Mouse (Mus musculus): ENCODE measurements around the gene 1700029H14Rik. TPM values are rescaled to one million over a fixed set of nuclear protein-coding genes. Genes with fewer than 3 reads are reported as not detected.

Gene 1700029H14Rik
- under 1 TPM in 1 of 2 experiments, not detected in 1; 0.30 TPM for polyA plus RNA-seq (2017; shearing (Covaris generic))

DNA sequence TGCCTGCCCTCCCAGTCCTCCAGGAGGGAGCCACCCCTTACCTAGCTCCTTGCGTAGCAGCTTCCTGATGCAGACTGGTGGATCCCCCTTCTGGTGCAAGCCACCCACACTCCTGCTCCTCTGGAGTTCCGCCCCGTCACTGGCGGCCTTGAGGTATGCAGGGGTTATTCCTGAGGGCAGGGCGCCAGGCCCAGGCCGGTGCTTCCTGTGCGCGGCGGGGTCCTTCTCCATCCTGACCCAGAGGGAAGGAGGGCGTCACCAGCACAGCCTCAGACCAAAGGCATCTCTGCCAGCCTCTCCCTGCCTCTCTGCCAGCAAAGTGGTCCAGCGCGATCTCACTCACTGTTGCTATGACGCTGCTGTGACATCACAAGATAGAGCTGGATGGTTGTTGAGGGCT, at the start of gene 1700029H14Rik:
Gene 1700029H14Rik (minus strand): TSS at position 344 of the 400 bp plus-strand sequence.
- ATAC-seq = no peak

DNA sequence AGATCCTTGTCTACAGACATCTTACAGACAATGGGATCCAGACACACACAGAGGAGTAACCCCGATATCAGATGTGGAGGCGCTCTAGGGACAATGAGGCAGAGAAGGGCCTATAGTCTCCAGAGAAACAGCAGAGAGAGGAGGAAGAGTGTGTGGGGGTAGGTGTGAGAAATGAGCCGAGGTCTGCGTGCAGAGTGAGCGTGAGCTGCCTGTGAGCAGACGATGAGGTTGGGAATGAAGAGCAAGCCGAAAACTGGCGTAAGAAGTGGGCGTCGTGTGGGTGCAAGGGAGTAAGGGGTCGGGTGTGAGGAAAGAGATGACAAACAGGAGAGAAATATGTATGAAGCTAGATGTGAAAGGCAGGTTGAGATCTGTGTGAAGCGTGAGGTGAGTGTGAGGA, 49.4 kb upstream of the 1700029H14Rik start:
- no peak for ATAC-seq

DNA sequence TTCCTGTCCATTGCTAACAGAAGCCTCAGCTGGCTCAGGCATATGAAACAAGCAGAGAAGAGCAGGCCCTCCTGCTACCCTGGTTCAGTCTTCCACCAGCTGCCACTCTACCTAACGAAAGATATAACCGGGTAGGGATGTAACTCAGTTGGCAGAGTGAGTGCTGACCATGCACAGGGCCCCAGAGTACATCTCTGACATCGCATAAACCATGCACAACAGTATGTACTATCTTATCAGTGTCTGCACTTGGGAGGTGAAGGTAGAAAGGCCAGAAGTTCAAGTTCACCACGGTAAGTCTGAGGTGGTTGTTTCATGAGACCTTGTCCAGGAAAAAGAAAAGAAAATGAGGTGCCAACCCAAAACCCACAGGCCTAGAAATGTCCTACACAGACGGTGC, 47.7 kb upstream of the 1700029H14Rik start:
- no peak for ATAC-seq

DNA sequence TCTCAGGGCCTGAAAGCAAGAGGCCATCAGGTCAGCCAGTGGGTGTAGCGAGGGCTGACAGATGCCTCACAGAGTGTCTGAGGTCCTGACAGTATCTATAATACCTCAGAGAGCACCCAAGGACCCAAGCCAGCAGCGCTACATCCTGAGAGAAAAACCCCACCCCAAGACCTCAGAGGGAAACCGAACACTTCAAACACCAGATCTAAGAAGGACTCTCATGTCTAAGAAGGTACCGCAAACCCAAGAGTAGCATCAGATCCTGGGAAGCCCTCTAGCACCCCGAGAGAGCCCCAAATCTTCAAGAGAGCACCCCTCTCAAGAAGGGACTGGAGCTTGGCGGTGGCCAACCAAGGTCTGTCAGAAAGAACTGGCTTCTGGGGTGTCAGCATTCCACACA, 46.7 kb upstream of the 1700029H14Rik start:
- no peak for ATAC-seq

DNA sequence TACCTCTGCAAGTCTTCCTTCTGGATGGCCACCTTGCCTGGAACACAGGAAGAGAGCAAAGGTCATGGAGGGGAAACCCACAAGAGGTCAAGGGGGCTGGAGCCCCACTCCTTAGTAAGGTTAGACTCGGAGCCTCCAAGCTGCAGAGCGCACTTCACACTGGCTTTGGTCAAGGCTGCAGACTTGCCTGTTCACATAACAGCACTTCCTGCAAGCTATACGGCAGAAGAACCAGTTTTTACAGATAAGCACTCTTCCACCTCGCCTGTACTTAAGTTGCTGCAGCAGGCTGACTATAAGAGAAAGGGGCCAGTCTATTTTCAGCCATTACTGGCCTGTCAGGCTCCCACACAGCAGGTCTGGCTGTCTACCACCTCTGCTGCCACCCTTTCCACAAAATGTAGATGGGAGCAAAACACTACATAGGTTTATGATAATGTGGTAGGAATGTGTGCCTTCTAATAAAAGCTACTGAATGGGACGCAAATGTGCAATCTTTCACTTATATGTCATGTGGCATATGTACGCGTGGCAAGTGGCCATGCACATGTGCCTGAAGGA, 43.7 kb upstream of the 1700029H14Rik start:
- no peak for ATAC-seq

DNA sequence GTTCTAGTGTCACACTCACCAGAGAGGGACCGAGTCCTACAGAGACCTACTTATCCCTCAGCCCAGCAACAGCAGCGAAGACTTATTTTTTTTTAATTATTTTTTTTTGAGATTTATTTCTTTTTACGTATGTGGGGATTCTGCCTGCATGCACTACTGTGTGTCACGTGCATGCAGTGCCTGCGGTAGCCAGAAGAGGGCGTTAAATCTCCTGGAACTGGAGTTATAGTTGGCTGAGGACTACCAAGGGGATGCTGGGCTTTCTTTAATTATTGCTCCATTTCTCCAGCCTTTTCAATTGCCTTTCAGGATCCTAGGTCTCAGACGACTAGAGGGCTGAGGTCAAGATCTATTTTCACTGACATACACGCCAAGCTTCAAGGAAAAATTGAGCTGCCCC, 40.4 kb upstream of the 1700029H14Rik start:
- ATAC-seq = no peak

DNA sequence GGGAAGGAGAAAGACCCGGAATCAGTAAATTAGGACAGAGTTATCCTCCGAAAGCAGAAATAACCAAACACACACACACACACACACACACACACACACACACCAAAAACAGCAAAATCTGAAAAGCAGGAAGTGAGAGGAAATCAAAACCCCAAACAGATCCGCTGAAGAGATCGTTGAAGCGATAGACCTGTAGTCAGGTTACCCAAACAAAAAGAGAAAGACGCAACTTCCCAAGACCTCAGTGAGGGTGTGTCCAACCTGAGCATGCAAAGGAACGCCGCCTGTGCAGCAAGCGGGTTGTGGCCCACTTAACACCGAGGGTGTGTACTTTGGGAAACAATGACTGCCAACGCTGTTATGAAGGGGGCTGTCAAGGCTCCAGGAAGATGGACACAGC, 38.9 kb upstream of the 1700029H14Rik start:
- peak; percentile 80 for ATAC-seq

DNA sequence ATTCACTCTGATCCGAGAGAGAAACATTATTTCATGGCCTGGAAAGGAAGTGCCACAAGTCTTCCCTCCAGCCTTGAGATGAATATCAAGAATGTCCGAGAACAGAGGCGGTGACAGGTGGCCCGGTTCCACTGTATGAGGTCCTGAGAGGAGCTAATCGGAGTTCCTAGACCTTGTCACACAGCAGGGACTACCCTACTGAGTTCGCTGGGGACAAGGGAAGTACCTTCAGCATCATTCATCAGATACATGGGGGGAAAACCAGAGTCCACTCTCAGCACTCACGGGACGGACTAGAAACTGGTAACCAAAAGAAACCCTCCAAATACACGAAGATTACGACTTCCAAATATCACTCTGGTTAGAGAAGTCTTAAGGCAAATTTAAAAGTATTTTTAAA, 38.5 kb upstream of the 1700029H14Rik start:
- peak; percentile 22 for ATAC-seq

GRCm38 (mm10) chr8:13600204-13600603, 37.9 kb upstream of the 1700029H14Rik start:
- ATAC-seq = peak; percentile 56

DNA sequence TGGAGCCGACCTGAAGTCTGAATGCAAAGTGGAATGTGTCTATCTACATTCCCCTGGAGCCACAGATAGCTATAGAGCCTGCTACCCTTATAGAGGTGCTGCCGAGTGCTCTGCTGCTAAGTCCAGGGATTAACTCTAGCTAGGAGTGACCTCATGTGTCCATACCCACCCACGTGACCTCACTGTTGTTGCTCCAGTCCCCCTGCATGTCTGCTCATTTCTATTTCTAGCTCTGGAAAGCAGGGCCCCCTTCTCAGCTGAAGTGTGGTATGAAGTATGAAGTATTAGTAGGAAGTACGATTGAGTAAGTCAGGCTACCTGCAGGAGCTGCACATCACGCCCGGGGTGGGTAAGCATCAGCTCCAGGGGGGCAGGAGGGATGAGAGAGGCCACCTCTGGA, 35.5 kb upstream of the 1700029H14Rik start:
- no peak for ATAC-seq

DNA sequence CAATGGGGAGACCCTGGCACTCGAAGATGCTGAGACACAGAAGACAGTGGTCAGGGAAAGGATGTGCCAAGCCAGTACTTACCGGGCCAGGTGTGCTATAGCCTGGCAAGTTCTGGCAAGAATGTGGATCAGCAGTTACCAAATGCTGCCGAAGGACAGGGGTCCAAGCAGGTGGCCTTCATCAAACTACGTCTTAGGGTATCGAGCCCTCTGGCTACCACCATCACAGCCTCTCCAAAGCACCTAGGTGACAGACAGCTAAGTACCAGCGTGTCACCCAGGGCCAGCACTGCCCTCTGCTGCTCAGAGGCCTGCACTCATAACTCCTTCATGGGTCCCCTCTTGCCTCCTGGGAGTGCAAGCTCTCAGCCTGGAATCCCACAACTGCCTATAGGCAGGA, 33.6 kb upstream of the 1700029H14Rik start:
- ATAC-seq = no peak

GRCm38 (mm10) chr8:13594884-13595323, 32.6 kb upstream of the 1700029H14Rik start:
- ATAC-seq = peak; percentile 85

DNA sequence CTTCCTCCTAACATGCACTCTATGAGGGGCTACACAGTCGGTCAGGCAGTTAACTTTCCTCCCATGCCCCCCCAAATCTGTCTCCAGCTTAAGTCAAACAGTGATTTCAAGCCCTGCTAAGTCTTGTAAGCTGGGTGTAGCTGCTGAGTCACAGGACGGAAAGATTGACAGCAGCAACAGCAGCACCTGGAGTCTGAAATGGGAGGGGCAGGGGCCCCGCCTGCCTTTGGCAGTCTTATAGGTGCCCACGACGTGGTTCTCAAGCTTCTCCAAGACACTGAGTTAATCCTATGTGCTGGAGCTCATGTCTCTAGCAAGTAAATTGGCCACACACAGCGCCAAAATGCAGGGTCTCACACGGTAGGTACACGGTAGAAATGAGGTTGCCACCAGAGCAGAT, 31.1 kb upstream of the 1700029H14Rik start:
- ATAC-seq = no peak

DNA sequence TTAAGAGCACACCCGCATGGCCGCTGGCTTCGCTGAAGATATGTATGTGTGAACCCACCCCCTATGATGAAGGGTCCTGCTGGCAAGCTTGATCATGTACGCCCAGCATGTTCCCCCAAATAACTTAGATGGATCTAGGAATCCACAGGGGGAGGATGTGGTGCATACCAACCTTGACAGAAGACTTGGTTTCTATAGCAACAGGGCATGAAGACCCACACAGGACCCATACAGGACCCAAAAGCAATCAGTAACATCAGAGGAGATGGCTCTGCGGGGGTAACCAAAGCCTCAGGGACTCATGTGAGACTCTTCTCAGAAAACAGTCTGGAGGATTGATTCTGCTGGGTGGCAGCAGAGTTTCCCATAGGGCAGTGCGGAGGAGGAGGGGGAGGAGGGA, 29.0 kb upstream of the 1700029H14Rik start:
- no peak for ATAC-seq

DNA sequence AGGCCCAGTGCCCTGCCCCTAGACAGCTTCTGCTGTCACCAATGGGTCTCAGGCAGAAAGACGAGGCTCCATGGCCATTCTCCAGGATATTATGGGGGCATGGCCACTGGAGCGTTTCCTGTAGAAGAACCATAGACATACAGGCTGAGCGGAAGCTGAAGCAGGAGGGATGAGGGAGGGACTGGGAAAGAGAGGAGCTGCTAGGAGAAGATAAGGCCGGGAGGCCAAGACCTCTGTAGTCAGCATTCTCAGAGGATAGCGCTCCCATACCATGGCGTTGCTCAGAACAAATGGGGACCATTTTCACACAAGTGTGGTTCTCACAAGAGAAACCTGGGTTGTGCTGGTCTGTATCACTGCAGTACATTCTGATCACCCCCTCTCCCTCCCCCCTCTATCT, 26.8 kb upstream of the 1700029H14Rik start:
- no peak for ATAC-seq

- no peak for ATAC-seq
These were observed 22.4 kb upstream of the 1700029H14Rik start for GRCm38 (mm10) chr8:13584652-13585051.

GRCm38 (mm10) chr8:13577869-13578268, 15.6 kb upstream of the 1700029H14Rik start:
- no peak for ATAC-seq

GRCm38 (mm10) chr8:13571999-13572398, 9.7 kb upstream of the 1700029H14Rik start:
- ATAC-seq = no peak

DNA sequence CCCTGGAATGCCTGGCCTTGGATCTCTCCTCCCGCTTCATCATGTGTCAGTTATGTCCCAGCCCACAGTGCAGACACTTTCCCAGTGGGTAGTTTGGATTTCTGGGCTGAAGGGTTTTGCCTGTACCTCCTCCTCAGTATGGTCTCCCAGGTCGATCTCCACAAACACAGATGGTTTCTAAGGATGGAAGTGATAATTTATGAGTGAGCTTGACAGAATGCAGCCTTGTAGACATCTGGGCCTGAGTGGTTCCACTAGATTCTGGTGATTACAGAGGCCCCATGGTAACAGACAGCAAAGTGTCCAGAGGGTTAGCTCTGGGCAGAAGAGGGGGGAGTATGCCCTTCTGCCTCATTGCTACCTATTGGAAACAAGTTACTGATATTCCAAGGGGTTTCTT, 4.7 kb downstream of the 1700029H14Rik start:
- no peak for ATAC-seq

GRCm38 (mm10) chr8:13551574-13551830, 10.8 kb downstream of the 1700029H14Rik start:
- ATAC-seq = no peak

DNA sequence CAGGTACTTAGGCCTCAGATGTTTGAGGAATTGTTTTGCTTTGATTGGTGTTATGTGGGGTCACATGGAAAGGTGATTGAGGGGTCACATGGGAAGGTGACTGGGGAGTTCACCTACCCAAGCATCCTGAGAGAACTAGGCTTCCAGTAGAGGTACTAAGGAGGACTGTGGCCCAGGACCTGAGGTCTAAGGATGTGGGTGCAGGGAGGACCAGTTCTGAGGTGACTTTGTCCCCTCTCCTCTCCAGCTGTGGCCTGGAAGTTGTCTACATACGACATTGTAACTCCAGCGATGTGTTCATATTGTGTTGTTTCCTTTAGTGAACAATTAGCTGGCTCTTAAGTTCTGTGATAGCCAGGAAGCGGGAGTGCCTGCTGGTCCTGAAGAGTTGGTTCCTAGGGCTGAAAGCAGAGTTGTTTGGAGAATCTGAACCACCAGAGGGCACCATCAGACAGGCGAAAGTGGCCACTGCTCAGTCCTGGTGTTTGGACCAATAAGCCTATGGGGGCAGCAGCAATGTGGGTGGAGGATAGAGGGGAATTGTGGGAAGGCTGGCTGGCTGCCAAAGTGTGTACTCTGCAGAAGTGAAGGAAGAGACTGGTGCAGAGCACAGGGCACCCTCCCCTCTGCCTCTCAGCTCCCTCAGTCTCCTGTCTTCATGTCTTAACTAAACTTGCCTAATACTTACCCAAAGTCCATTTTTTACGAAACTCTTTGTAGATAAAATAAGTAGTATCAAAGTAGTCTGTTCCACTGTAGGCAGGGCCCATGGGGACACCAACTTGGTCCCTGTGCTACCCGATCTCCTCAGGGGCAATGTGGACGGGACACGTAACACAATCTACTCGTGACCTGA, 11.3 kb downstream of the 1700029H14Rik start:
- ATAC-seq = peak; percentile 94

- no peak for ATAC-seq
These were observed 13.4 kb downstream of the 1700029H14Rik start for GRCm38 (mm10) chr8:13548831-13549230.

GRCm38 (mm10) chr8:13548235-13548634, 14.0 kb downstream of the 1700029H14Rik start:
- no peak for ATAC-seq

GRCm38 (mm10) chr8:13546421-13546820, 15.8 kb downstream of the 1700029H14Rik start:
- no peak for ATAC-seq

DNA sequence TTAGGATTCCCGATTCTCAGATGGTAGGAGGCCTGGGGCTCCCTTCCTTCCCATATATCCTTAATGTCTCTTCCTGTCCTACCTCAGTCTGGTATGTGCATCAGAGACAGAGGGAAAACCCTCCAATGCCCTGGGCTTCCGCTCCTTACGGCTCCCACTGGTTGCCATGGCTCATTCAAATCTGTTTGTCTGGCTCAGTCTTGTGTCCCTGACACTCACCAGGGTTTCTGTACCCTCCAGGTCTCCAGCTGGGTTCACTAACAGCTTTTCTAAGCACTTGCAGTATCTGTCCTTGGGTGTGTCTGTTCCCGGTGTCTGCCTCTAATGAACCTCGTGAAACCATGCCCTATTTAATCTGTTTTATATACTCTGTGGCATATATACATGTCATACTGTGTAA, 20.7 kb downstream of the 1700029H14Rik start:
- no peak for ATAC-seq
